Mouse (Mus musculus): Measurements from ENCODE around the gene Mgat4b. TPM values are rescaled to one million over a fixed set of nuclear protein-coding genes. Genes with fewer than 3 reads are reported as not detected.

Gene Mgat4b
- polyA plus RNA-seq, 1 experiment from 2014 or later = 33.3 TPM

- H3K36me3 ChIP-seq (ENCODE audit: control insufficient read depth, insufficient read depth, low read length) = peaks cover 13% of the 10 kb centered on the region; the same call in 1 of the 2 replicates
- no peak overlapping the region for H3K9ac ChIP-seq (ENCODE audit: low read depth, low read length)
- no peak overlapping the region for H3K4me2 ChIP-seq (ENCODE audit: low read length)
- no peaks in the 10 kb centered on the region for H3K9me3 ChIP-seq (replicated peaks; ENCODE audit: control insufficient read depth, low read length, poor library complexity, severe bottlenecking)
- H3K27ac ChIP-seq (ENCODE audit: low read length) = no peak overlapping the region
- H3K27me3 ChIP-seq (ENCODE audit: control insufficient read depth, insufficient read depth, low read depth, low read length) = no peaks in the 10 kb centered on the region
- H3K4me1 ChIP-seq (ENCODE audit: control insufficient read depth, insufficient read depth, low read length) = peaks cover 5% of the 10 kb centered on the region
- no peak overlapping the region for H3K4me3 ChIP-seq (ENCODE audit: low read depth, low read length)
- ATAC-seq = no peak
- 88% methylated on average over 5 of the region's 5 CpGs for WGBS
These were observed 31.9 kb upstream of the Mgat4b start for GRCm38 (mm10) chr11:50178532-50179488.

GRCm38 (mm10) chr11:50180478-50181231 is 30.0 kb upstream of the Mgat4b start:
- Histone ChIP-seq H3K27ac (ENCODE audit: low read length) (no peak overlapping the region), H3K36me3 (ENCODE audit: control insufficient read depth, insufficient read depth, low read length) (peaks cover 16% of the 10 kb centered on the region; the same call in 1 of the 2 replicates), H3K4me2 (ENCODE audit: low read length) (no peak overlapping the region), H3K9me3 (replicated peaks; ENCODE audit: control insufficient read depth, low read length, poor library complexity, severe bottlenecking) (no peaks in the 10 kb centered on the region), H3K27me3 (ENCODE audit: control insufficient read depth, insufficient read depth, low read depth, low read length) (no peaks in the 10 kb centered on the region), H3K4me3 (ENCODE audit: low read depth, low read length) (no peak overlapping the region), H3K4me1 (ENCODE audit: control insufficient read depth, insufficient read depth, low read length) (peaks cover under 1% of the 10 kb centered on the region), H3K9ac (ENCODE audit: low read depth, low read length) (no peak overlapping the region)
- no peak for ATAC-seq
- 75% methylated on average over 6 of the region's 6 CpGs for WGBS

GRCm38 (mm10) chr11:50182702-50183101 is 28.0 kb upstream of the Mgat4b start:
- H3K4me3 ChIP-seq (ENCODE audit: low read depth, low read length) = no peak overlapping the region
- no peak overlapping the region for H3K9ac ChIP-seq (ENCODE audit: low read depth, low read length)
- no peaks in the 10 kb centered on the region for H3K27me3 ChIP-seq (ENCODE audit: control insufficient read depth, insufficient read depth, low read depth, low read length)
- no peaks in the 10 kb centered on the region for H3K9me3 ChIP-seq (replicated peaks; ENCODE audit: control insufficient read depth, low read length, poor library complexity, severe bottlenecking)
- H3K4me2 ChIP-seq (ENCODE audit: low read length) = no peak overlapping the region
- H3K36me3 ChIP-seq (ENCODE audit: control insufficient read depth, insufficient read depth, low read length) = peaks cover 13% of the 10 kb centered on the region; the same call in 1 of the 2 replicates
- H3K4me1 ChIP-seq (ENCODE audit: control insufficient read depth, insufficient read depth, low read length) = no peaks in the 10 kb centered on the region
- no peak overlapping the region for H3K27ac ChIP-seq (ENCODE audit: low read length)
- WGBS = 93% methylated on average over 4 of the region's 4 CpGs
- no peak for ATAC-seq

- H3K9ac ChIP-seq (ENCODE audit: low read depth, low read length) = no peak overlapping the region
- H3K4me1 ChIP-seq (ENCODE audit: control insufficient read depth, insufficient read depth, low read length) = no peaks in the 10 kb centered on the region
- ATAC-seq = no peak
- WGBS = 92% methylated on average over 3 of the region's 3 CpGs
- no peak overlapping the region for H3K27ac ChIP-seq (ENCODE audit: low read length)
- H3K36me3 ChIP-seq (ENCODE audit: control insufficient read depth, insufficient read depth, low read length) = peaks cover 9% of the 10 kb centered on the region; the same call in 1 of the 2 replicates
- no peaks in the 10 kb centered on the region for H3K9me3 ChIP-seq (replicated peaks; ENCODE audit: control insufficient read depth, low read length, poor library complexity, severe bottlenecking)
- no peaks in the 10 kb centered on the region for H3K27me3 ChIP-seq (ENCODE audit: control insufficient read depth, insufficient read depth, low read depth, low read length)
- no peak overlapping the region for H3K4me2 ChIP-seq (ENCODE audit: low read length)
- H3K4me3 ChIP-seq (ENCODE audit: low read depth, low read length) = no peak overlapping the region
These were observed 25.9 kb upstream of the Mgat4b start for GRCm38 (mm10) chr11:50184788-50185187.

- Histone ChIP-seq H3K36me3 (ENCODE audit: control insufficient read depth, insufficient read depth, low read length) (0 out of 2 replicates have a peak, but pooled peaks cover 5% of the 10 kb centered on the region), H3K4me3 (ENCODE audit: low read depth, low read length) (no peak overlapping the region)
- no peak for ATAC-seq
These were observed 22.0 kb upstream of the Mgat4b start for GRCm38 (mm10) chr11:50188682-50189081.

GRCm38 (mm10) chr11:50190362-50190761 is 20.3 kb upstream of the Mgat4b start:
- no peak overlapping the region for H3K4me3 ChIP-seq (ENCODE audit: low read depth, low read length)
- WGBS = 92% methylated on average over 4 of the region's 4 CpGs
- no peak overlapping the region for H3K9ac ChIP-seq (ENCODE audit: low read depth, low read length)
- no peak overlapping the region for H3K4me2 ChIP-seq (ENCODE audit: low read length)
- H3K27me3 ChIP-seq (ENCODE audit: control insufficient read depth, insufficient read depth, low read depth, low read length) = no peaks in the 10 kb centered on the region
- ATAC-seq = no peak
- H3K4me1 ChIP-seq (ENCODE audit: control insufficient read depth, insufficient read depth, low read length) = no peaks in the 10 kb centered on the region
- 0 out of 2 replicates have a peak, but pooled peaks cover 5% of the 10 kb centered on the region for H3K36me3 ChIP-seq (ENCODE audit: control insufficient read depth, insufficient read depth, low read length)
- H3K9me3 ChIP-seq (replicated peaks; ENCODE audit: control insufficient read depth, low read length, poor library complexity, severe bottlenecking) = no peaks in the 10 kb centered on the region
- no peak overlapping the region for H3K27ac ChIP-seq (ENCODE audit: low read length)

More at GRCm38 (mm10) chr11:50188682-50189081, 22.0 kb upstream of the Mgat4b start:
- Histone ChIP-seq H3K4me1 (ENCODE audit: control insufficient read depth, insufficient read depth, low read length) (no peaks in the 10 kb centered on the region), H3K27me3 (ENCODE audit: control insufficient read depth, insufficient read depth, low read depth, low read length) (no peaks in the 10 kb centered on the region), H3K9me3 (replicated peaks; ENCODE audit: control insufficient read depth, low read length, poor library complexity, severe bottlenecking) (no peaks in the 10 kb centered on the region), H3K4me2 (ENCODE audit: low read length) (no peak overlapping the region), H3K27ac (ENCODE audit: low read length) (no peak overlapping the region), H3K9ac (ENCODE audit: low read depth, low read length) (no peak overlapping the region)
- WGBS = 76% methylated on average over 7 of the region's 7 CpGs

- H3K27me3 ChIP-seq (ENCODE audit: control insufficient read depth, insufficient read depth, low read depth, low read length) = no peaks in the 10 kb centered on the region
- WGBS = 93% methylated on average over 3 of the region's 3 CpGs
- H3K4me2 ChIP-seq (ENCODE audit: low read length) = no peak overlapping the region
- no peak overlapping the region for H3K27ac ChIP-seq (ENCODE audit: low read length)
- no peak overlapping the region for H3K4me3 ChIP-seq (ENCODE audit: low read depth, low read length)
- H3K9me3 ChIP-seq (replicated peaks; ENCODE audit: control insufficient read depth, low read length, poor library complexity, severe bottlenecking) = no peaks in the 10 kb centered on the region
- no peak for ATAC-seq
- 0 out of 2 replicates have a peak, but pooled peaks cover 9% of the 10 kb centered on the region for H3K36me3 ChIP-seq (ENCODE audit: control insufficient read depth, insufficient read depth, low read length)
- H3K4me1 ChIP-seq (ENCODE audit: control insufficient read depth, insufficient read depth, low read length) = no peaks in the 10 kb centered on the region
- no peak overlapping the region for H3K9ac ChIP-seq (ENCODE audit: low read depth, low read length)
These were observed 18.4 kb upstream of the Mgat4b start for GRCm38 (mm10) chr11:50192278-50192677.

- H3K4me1 ChIP-seq (ENCODE audit: control insufficient read depth, insufficient read depth, low read length) = no peaks in the 10 kb centered on the region
- H3K27me3 ChIP-seq (ENCODE audit: control insufficient read depth, insufficient read depth, low read depth, low read length) = no peaks in the 10 kb centered on the region
- H3K9ac ChIP-seq (ENCODE audit: low read depth, low read length) = no peak overlapping the region
- no peaks in the 10 kb centered on the region for H3K9me3 ChIP-seq (replicated peaks; ENCODE audit: control insufficient read depth, low read length, poor library complexity, severe bottlenecking)
- H3K4me3 ChIP-seq (ENCODE audit: low read depth, low read length) = no peak overlapping the region
- H3K27ac ChIP-seq (ENCODE audit: low read length) = no peak overlapping the region
- ATAC-seq = no peak
- H3K36me3 ChIP-seq (ENCODE audit: control insufficient read depth, insufficient read depth, low read length) = peaks cover 19% of the 10 kb centered on the region
- 83% methylated on average over 7 of the region's 7 CpGs for WGBS
- no peak overlapping the region for H3K4me2 ChIP-seq (ENCODE audit: low read length)
These were observed 16.6 kb upstream of the Mgat4b start for GRCm38 (mm10) chr11:50194070-50194469.
